Mouse (Mus musculus) Muller cell, postnatal 12 days (primary cell): ENCODE measurements around the gene Tmprss11g.

Experiments
- DNase-seq: peaks from one replicate; pipeline ENCODE4 v3.0.0-alpha.2; 2015; ENCODE audit errors: inconsistent ontology term

Gene Tmprss11g

DNA sequence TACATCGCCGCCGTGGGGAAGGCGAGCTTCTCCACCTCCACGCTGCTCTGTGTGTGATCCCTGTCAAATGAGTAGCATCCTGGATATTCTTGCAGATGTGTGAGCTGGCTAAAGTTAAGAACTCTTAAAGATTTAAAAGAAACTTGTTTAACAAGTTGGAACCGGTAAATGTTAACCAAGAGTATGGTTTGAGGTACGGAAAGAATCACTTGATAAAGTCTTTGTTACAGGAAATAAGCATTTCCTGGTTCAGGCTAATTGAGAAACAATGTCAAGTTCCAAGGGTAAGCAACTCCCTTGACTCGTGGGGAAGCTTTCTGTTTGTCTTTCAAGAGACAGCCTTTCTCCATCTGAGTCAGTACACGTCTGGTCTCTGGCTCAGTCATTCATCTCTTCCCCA, at the start of gene Tmprss11g:
Gene Tmprss11g (minus strand): TSS at position 101 of the 400 bp plus-strand sequence.
- DNase-seq, result no peak

GRCm38 (mm10) chr5:86546693-86547092, 28.3 kb upstream of the Tmprss11g start:
- DNase-seq, result no peak

GRCm38 (mm10) chr5:86540601-86541000, 22.2 kb upstream of the Tmprss11g start:
- peak; percentile 19 for DNase-seq

GRCm38 (mm10) chr5:86528725-86529124, 10.3 kb upstream of the Tmprss11g start:
- no peak for DNase-seq

DNA sequence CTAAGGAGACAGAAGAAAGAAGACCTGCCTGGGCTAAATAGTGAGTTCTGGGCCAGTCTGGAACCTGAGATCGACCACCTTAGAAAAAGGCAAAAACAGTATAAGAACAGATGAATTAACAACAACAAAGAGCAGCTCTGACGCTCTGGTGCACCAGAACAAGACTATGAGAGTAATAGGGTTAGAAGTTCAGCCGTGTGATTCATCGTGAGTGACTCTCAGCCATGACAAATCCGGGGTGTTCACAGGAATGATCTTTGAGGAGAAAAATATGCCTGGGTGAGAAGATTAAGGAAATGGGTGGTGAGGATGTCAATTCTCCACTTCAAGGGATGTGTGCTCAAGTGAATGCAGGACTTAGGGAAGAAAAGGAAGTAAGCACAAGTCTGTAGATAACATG, 6.9 kb downstream of the Tmprss11g start:
- DNase-seq, result peak; percentile 88

DNA sequence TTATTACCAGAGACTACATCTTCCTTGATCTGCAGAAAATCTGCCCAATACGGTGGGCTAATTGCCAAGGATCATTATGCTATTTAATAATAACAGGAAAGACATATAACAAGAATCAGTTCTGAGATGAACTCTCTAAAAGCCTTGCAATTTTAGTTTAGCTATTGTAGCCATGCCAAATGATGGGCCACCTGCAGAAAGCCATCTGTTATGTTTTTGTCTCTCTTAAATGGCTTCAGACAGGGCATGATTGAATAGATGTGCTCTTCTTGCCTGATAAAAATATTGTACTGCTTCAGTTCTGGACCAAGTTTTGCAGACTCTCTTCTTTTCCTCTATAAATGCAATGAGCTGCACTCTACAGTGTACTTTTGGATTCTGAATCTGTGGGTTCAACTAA, 24.9 kb downstream of the Tmprss11g start:
- DNase-seq, result no peak

GRCm38 (mm10) chr5:86482562-86482961, 35.8 kb downstream of the Tmprss11g start:
- peak; percentile 28 for DNase-seq

GRCm38 (mm10) chr5:86482031-86482430, 36.4 kb downstream of the Tmprss11g start:
- no peak for DNase-seq

DNA sequence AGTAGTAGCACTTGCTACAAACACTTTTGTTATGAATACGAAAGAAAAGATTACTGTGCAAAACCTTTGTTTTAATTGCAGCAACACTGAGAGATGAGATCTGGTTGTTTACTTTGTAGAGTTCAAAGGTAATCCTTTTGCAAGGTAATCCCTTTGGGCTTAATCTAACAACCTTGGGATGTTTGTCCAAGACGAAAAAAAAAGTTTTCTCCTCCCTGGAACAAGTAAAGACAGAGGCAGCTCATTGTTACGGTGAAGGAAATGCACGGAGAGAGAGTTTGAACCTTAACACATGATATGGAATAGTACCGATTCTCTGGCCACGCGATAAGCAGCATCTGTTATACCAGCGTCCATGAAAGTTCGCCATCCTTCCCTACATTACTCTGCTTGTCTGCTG, 44.5 kb downstream of the Tmprss11g start:
- no peak for DNase-seq

DNA sequence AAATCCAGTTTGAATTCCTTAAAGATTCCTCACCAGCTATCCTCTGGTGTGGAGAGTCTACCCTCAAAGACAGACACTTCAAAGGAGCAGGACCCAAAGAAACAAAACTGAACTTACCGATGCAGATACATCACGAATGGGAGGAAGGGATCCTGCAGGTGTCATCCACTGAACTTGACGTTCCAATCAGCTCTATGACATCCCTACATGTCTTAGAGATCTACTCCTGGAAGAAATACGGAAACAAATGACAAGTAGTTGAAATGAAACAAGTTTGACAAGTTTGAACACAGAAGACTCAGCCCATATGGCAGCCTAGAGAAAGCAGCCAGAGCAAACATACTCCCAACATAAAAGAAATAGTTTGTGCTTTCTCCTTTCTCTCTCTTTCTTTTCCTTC, 49.5 kb downstream of the Tmprss11g start, which contains the start of gene Tmprss11a:
Gene Tmprss11a (minus strand): TSS at position 101 of the 400 bp plus-strand sequence.
- no peak for DNase-seq

- DNase-seq, result no peak
These were observed 79.1 kb downstream of the Tmprss11g start for GRCm38 (mm10) chr5:86439306-86439705.

DNA sequence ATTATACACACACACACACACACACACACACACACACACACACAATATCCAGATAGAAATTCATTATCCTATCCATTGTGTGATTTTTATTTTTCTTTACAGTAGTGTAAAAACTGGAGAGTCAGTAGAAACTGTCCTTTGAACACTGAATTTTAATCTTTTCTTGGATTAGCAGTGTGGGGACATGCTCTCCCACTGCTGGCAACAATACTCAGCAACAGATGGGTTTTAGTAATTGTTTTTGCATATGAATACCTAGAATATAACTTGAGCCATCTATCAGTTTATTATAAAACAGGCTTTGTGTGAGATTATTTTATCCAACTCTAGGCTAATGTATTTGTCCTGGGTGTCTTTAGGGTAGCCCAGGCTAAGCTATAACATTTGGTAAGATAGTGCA, 79.9 kb downstream of the Tmprss11g start:
- no peak for DNase-seq
